Mouse (Mus musculus) lung, postnatal 25 days (tissue): ENCODE measurements at regions not wholly inside any gene's neighbourhood (a gene's known extent, or its start where the extent isn't known, plus 50 kb on each side); places are given as distances from the start of the nearest gene placed in this dataset.
"Not testable (repeated sequence)": the region's sequence is repeated elsewhere in the genome, so short reads cannot be mapped to it uniquely, and the experiment has no call there.

Source experiments
- DNase-seq: peaks from one replicate; pipeline ENCODE4 v3.0.0; 2022; ENCODE audit warnings: low spot score

GRCm38 (mm10) chr1:73644394-73644793 is 479.9 kb downstream of the Tns1 start:
- DNase-seq: no peak

- no peak for DNase-seq
Measured at GRCm38 (mm10) chr1:73643431-73643830, 480.8 kb downstream of the Tns1 start.

GRCm38 (mm10) chr1:73642691-73643109 is 481.5 kb downstream of the Tns1 start:
- DNase-seq: no peak

GRCm38 (mm10) chr1:73641456-73641855 is 482.8 kb downstream of the Tns1 start:
- DNase-seq: no peak

GRCm38 (mm10) chr1:73640726-73641451 is 483.4 kb downstream of the Tns1 start:
- no peak for DNase-seq

GRCm38 (mm10) chr1:73635709-73636108 is 488.5 kb downstream of the Tns1 start:
- DNase-seq: peak; percentile 12

- DNase-seq: no peak
Measured at GRCm38 (mm10) chr1:73634871-73635270, 489.4 kb downstream of the Tns1 start.

- no peak for DNase-seq
Measured at GRCm38 (mm10) chr1:73633071-73633470, 491.2 kb downstream of the Tns1 start.

GRCm38 (mm10) chr1:73630363-73630762 is 493.9 kb downstream of the Tns1 start:
- no peak for DNase-seq

GRCm38 (mm10) chr1:73625365-73625764 is 498.9 kb downstream of the Tns1 start:
- DNase-seq: no peak

- DNase-seq: not testable (repeated sequence)
Measured at GRCm38 (mm10) chr1:73621121-73621520, 503.1 kb downstream of the Tns1 start.

- DNase-seq: peak; percentile 51
Measured at GRCm38 (mm10) chr1:73618551-73619170, 505.6 kb downstream of the Tns1 start.

- DNase-seq: no peak
Measured at GRCm38 (mm10) chr1:73593653-73594385, 530.4 kb downstream of the Tns1 start.

GRCm38 (mm10) chr1:73591342-73592099 is 532.7 kb downstream of the Tns1 start:
- no peak for DNase-seq

- DNase-seq: no peak
Measured at GRCm38 (mm10) chr1:73579680-73580079, 544.6 kb downstream of the Tns1 start.

GRCm38 (mm10) chr1:73577019-73577418 is 547.2 kb downstream of the Tns1 start:
- DNase-seq: no peak

GRCm38 (mm10) chr1:73575694-73576093 is 548.6 kb downstream of the Tns1 start:
- DNase-seq: no peak

- no peak for DNase-seq
Measured at GRCm38 (mm10) chr1:73570944-73571343, 553.3 kb downstream of the Tns1 start.

GRCm38 (mm10) chr1:73566770-73567169 is 551.1 kb upstream of the Tnp1 start:
- DNase-seq: peak; percentile 29

- DNase-seq: no peak
Measured at GRCm38 (mm10) chr1:73560594-73560993, 544.9 kb upstream of the Tnp1 start.

GRCm38 (mm10) chr1:73547877-73548276 is 532.2 kb upstream of the Tnp1 start:
- DNase-seq: no peak

- DNase-seq: no peak
Measured at GRCm38 (mm10) chr1:73545401-73545800, 529.7 kb upstream of the Tnp1 start.
